ENCODE assay signal across 9 mouse cellular contexts in the genomic region with DNA sequence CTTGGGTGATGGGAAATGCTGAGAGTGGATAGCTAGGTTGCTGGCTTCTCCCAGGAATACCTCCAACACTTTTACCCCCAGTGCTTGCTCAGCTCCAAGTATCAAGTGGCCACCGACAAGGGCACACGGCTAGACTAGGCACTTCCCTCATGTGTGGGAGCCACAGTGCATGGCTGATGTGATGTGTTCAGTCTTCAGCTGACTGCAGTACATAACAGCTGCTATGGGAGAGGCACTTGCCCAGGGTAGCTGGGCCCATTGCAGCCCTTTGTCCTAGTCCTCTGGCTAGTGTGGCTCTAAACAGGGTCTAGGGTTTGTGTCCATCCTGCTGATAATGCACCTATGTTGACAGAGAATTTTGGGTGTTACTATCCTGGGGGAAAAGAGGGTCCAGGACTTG. TPM values are rescaled to one million over a fixed set of nuclear protein-coding genes. Genes with fewer than 3 reads are reported as not detected.
DNase-seq lines count a peak whose midpoint lies in the region; ATAC-seq lines count a peak whose summit lies in the region.
"Had no signal": no experiment of that assay in that cellular context is flagged by ENCODE, and none has a peak within 500 bp of the region (broad histone marks: within the 10 kb centered on the region; RNA-seq: fewer than 3 reads in every experiment).

No protein-coding gene starts in this region.

- H3K4me2 ChIP-seq in heart, embryonic 16.5 days (ENCODE audit: low read depth, low read length), result peak overlapping the region; percentile 69
- H3K4me2 ChIP-seq in neural tube, embryonic 11.5 days (ENCODE audit: low read depth), result no peak overlapping the region
- no peak overlapping the region for H3K4me2 ChIP-seq in limb, embryonic 15.5 days

- intact Hi-C loops in heart, postnatal 10 days (cut with DNase I), result loop anchor here (2.0 kb wide), 1 partner anchor 76 kb away; no protein-coding TSS in a partner anchor

- peaks cover 8% of the 10 kb centered on the region for H3K36me3 ChIP-seq in heart, embryonic 16.5 days (ENCODE audit: control insufficient read depth, insufficient read depth)
- peaks cover 2% of the 10 kb centered on the region for H3K36me3 ChIP-seq in neural tube, embryonic 11.5 days (ENCODE audit: control insufficient read depth, insufficient read depth, low read length)
- peaks cover 20% of the 10 kb centered on the region for H3K36me3 ChIP-seq in limb, embryonic 15.5 days

- H3K9ac ChIP-seq in heart, embryonic 16.5 days (ENCODE audit: low read length), result peak overlapping the region; percentile 68
- no peak overlapping the region for H3K9ac ChIP-seq in neural tube, embryonic 11.5 days (ENCODE audit: low read length)
- no peak overlapping the region for H3K9ac ChIP-seq in limb, embryonic 15.5 days

- peaks cover 41% of the 10 kb centered on the region for H3K27me3 ChIP-seq in heart, embryonic 16.5 days (ENCODE audit: control insufficient read depth, insufficient read depth, low read length)
- peaks cover 36% of the 10 kb centered on the region for H3K27me3 ChIP-seq in neural tube, embryonic 11.5 days (ENCODE audit: control insufficient read depth, insufficient read depth, low read length)
- peaks cover 63% of the 10 kb centered on the region for H3K27me3 ChIP-seq in limb, embryonic 15.5 days

- ATAC-seq in heart, embryonic 16.5 days (replicated peaks; ENCODE audit: extremely low read depth, insufficient read depth, low FRiP score), result no peak
- ATAC-seq in neural tube, embryonic 11.5 days (ENCODE audit: insufficient read depth, low FRiP score, low TSS enrichment), result no peak
- ATAC-seq in limb, embryonic 15.5 days (ENCODE audit: insufficient number of reproducible peaks, low FRiP score, low TSS enrichment, low read depth), result no peak
- ATAC-seq in megakaryocyte, adult 5-6 weeks (ENCODE audit: poor library complexity, severe bottlenecking), result no peak

- no peaks in the 10 kb centered on the region for H3K9me3 ChIP-seq in heart, embryonic 16.5 days (replicated peaks; ENCODE audit: control insufficient read depth, low read length)
- no peaks in the 10 kb centered on the region for H3K9me3 ChIP-seq in neural tube, embryonic 11.5 days (ENCODE audit: control insufficient read depth, low read length)
- H3K9me3 ChIP-seq in limb, embryonic 15.5 days, result no peaks in the 10 kb centered on the region

- H3K27ac ChIP-seq in heart, embryonic 16.5 days (ENCODE audit: low read length), result 0 out of 2 replicates have a peak overlapping the region, but pooled peaks have one; percentile 19
- H3K27ac ChIP-seq in neural tube, embryonic 11.5 days (ENCODE audit: low read depth, low read length), result no peak overlapping the region
- no peak overlapping the region for H3K27ac ChIP-seq in limb, embryonic 15.5 days

- WGBS in heart, embryonic 16.5 days, result 47% methylated on average over 2 of the region's 2 CpGs
- 57% methylated on average over 2 of the region's 2 CpGs for WGBS in neural tube, embryonic 11.5 days
- 65% methylated on average over 2 of the region's 2 CpGs for WGBS in limb, embryonic 15.5 days

- DNase-seq in heart, postnatal 10 days, result no peak
- DNase-seq in neural tube, embryonic 11.5 days (ENCODE audit: low spot score), result no peak
- no peak for DNase-seq in neural tube, embryonic 10.5 days (ENCODE audit: extremely low spot score, low spot score)
- DNase-seq in cerebellum, adult 9-10 months, result no peak
- no peak for DNase-seq in left cerebral cortex, adult 11 months (ENCODE audit: low spot score)
- DNase-seq: cerebellum, adult 9-11 months had no signal

- peak overlapping the region; percentile 56 for H3K4me3 ChIP-seq in heart, embryonic 16.5 days (ENCODE audit: low read length)
- H3K4me3 ChIP-seq in neural tube, embryonic 11.5 days (ENCODE audit: low read depth, low read length), result peak overlapping the region; percentile 36; the same call in 1 of the 2 replicates
- peak overlapping the region; percentile 43 for H3K4me3 ChIP-seq in limb, embryonic 15.5 days

- H3K4me1 ChIP-seq in heart, embryonic 16.5 days (ENCODE audit: control insufficient read depth, insufficient read depth, low read length), result peaks cover 5% of the 10 kb centered on the region; the same call in 1 of the 2 replicates
- H3K4me1 ChIP-seq in neural tube, embryonic 11.5 days (ENCODE audit: control insufficient read depth, insufficient read depth, low read length), result peaks cover 6% of the 10 kb centered on the region; the same call in 1 of the 2 replicates
- H3K4me1 ChIP-seq in limb, embryonic 15.5 days, result peaks cover 18% of the 10 kb centered on the region

RNA-seq across cellular contexts. Expression of a gene that starts 1.8 kb away (rescaled TPM):
- polyA plus RNA-seq in heart, embryonic 16.5 days (2015; fragmentation: Nextera tagmentation; extraction: Ambion mirVana), result 32.1 and 38.8 TPM in 2 replicates
- 10 to 100 TPM; 79.8 to 90.1 TPM for total RNA-seq in heart, postnatal 10 days (2021)
- polyA plus RNA-seq in neural tube, embryonic 11.5 days (2014; fragmentation: Nextera tagmentation; extraction: Ambion mirVana), result 35.2 and 37.7 TPM in 2 replicates
- 32.3 and 38.0 TPM in 2 replicates for polyA plus RNA-seq in limb, embryonic 15.5 days (2015; fragmentation: Nextera tagmentation; extraction: Ambion mirVana)
- total RNA-seq in megakaryocyte, adult 5-6 weeks (2015), result not detected in 2 replicates
- not detected in 2 replicates for total RNA-seq in megakaryocyte, adult 5-6 weeks (2017)

RNA-seq across cellular contexts. Expression of a gene that starts 33.1 kb away (rescaled TPM):
- polyA plus RNA-seq in heart, embryonic 16.5 days (2015; fragmentation: Nextera tagmentation; extraction: Ambion mirVana), result 67.9 and 75.5 TPM in 2 replicates
- 10 to 100 TPM; 65.5 to 69.2 TPM for total RNA-seq in heart, postnatal 10 days (2021)
- 74.4 and 89.0 TPM in 2 replicates for polyA plus RNA-seq in neural tube, embryonic 11.5 days (2014; fragmentation: Nextera tagmentation; extraction: Ambion mirVana)
- 95.2 and 96.8 TPM in 2 replicates for polyA plus RNA-seq in limb, embryonic 15.5 days (2015; fragmentation: Nextera tagmentation; extraction: Ambion mirVana)
- 47.7 and 57.5 TPM in 2 replicates for total RNA-seq in megakaryocyte, adult 5-6 weeks (2015)
- 57.6 and 78.5 TPM in 2 replicates for total RNA-seq in megakaryocyte, adult 5-6 weeks (2017)

RNA-seq across cellular contexts. Expression of a gene that starts 33.3 kb away (rescaled TPM):
- polyA plus RNA-seq in heart, embryonic 16.5 days (2015; fragmentation: Nextera tagmentation; extraction: Ambion mirVana), result 37.6 and 39.2 TPM in 2 replicates
- 1 to 10 TPM; 8.6 to 9.9 TPM for total RNA-seq in heart, postnatal 10 days (2021)
- 60.5 and 62.2 TPM in 2 replicates for polyA plus RNA-seq in neural tube, embryonic 11.5 days (2014; fragmentation: Nextera tagmentation; extraction: Ambion mirVana)
- polyA plus RNA-seq in limb, embryonic 15.5 days (2015; fragmentation: Nextera tagmentation; extraction: Ambion mirVana), result 32.8 and 39.9 TPM in 2 replicates
- 62.8 and 67.1 TPM in 2 replicates for total RNA-seq in megakaryocyte, adult 5-6 weeks (2015)
- total RNA-seq in megakaryocyte, adult 5-6 weeks (2017), result 75.0 and 89.6 TPM in 2 replicates

RNA-seq across cellular contexts. Expression of a gene that starts 57.9 kb away (rescaled TPM):
- 39.6 and 40.0 TPM in 2 replicates for polyA plus RNA-seq in heart, embryonic 16.5 days (2015; fragmentation: Nextera tagmentation; extraction: Ambion mirVana)
- 10 to 100 TPM; 20.3 to 20.8 TPM for total RNA-seq in heart, postnatal 10 days (2021)
- polyA plus RNA-seq in neural tube, embryonic 11.5 days (2014; fragmentation: Nextera tagmentation; extraction: Ambion mirVana), result 17.7 and 19.7 TPM in 2 replicates
- polyA plus RNA-seq in limb, embryonic 15.5 days (2015; fragmentation: Nextera tagmentation; extraction: Ambion mirVana), result 40.2 and 43.6 TPM in 2 replicates
- 7.8 and 9.6 TPM in 2 replicates for total RNA-seq in megakaryocyte, adult 5-6 weeks (2015)
- total RNA-seq in megakaryocyte, adult 5-6 weeks (2017), result 9.6 and 9.9 TPM in 2 replicates

RNA-seq across cellular contexts. Expression of a gene that starts 57.9 kb away (rescaled TPM):
- not detected in 2 replicates for polyA plus RNA-seq in heart, embryonic 16.5 days (2015; fragmentation: Nextera tagmentation; extraction: Ambion mirVana)
- total RNA-seq in heart, postnatal 10 days (2021), result 1 to 10 TPM; 1.2 to 1.5 TPM
- not detected in 2 replicates for polyA plus RNA-seq in neural tube, embryonic 11.5 days (2014; fragmentation: Nextera tagmentation; extraction: Ambion mirVana)
- not detected in 2 replicates for polyA plus RNA-seq in limb, embryonic 15.5 days (2015; fragmentation: Nextera tagmentation; extraction: Ambion mirVana)
- total RNA-seq in megakaryocyte, adult 5-6 weeks (2015), result not detected in 2 replicates
- not detected in 2 replicates for total RNA-seq in megakaryocyte, adult 5-6 weeks (2017)
